Mouse (Mus musculus) liver, embryonic 15.5 days (tissue): ENCODE measurements at regions not wholly inside any gene's neighbourhood (a gene's known extent, or its start where the extent isn't known, plus 50 kb on each side); places are given as distances from the start of the nearest gene placed in this dataset.

ENCODE experiments used
- ATAC-seq: fragments of 200-750 bp; cut with Nextera tagmentation; 2 replicates; pipeline ENCODE4 v1.8.0; 2017; ENCODE audit warnings: moderate number of reproducible peaks, mild to moderate bottlenecking, moderate library complexity; ENCODE audit not compliant: insufficient read depth
- H3K27ac ChIP-seq: fragments of 300-500 bp; sonication (generic); replicated peaks from 2 replicates; pipeline ENCODE4 v1.5.1; 2015; ENCODE audit warnings: mild to moderate bottlenecking, inconsistent platforms
- H3K27me3 ChIP-seq: fragments of 300-500 bp; sonication (generic); 2 replicates; pipeline ENCODE4 v1.6.1; 2015; ENCODE audit warnings: mild to moderate bottlenecking, inconsistent platforms
- H3K36me3 ChIP-seq: fragments of 300-500 bp; sonication (generic); replicated peaks from 2 replicates; pipeline ENCODE4 v1.6.1; 2015; ENCODE audit warnings: moderate library complexity, mild to moderate bottlenecking, inconsistent platforms
- H3K4me1 ChIP-seq: fragments of 300-500 bp; sonication (generic); replicated peaks from 2 replicates; pipeline ENCODE4 v1.6.1; 2015; ENCODE audit warnings: inconsistent platforms
- H3K4me2 ChIP-seq: fragments of 300-500 bp; sonication (generic); 2 replicates; pipeline ENCODE4 v1.6.1; 2015; ENCODE audit warnings: moderate library complexity, mild to moderate bottlenecking, inconsistent platforms
- H3K4me3 ChIP-seq: fragments of 300-500 bp; sonication (generic); replicated peaks from 2 replicates; pipeline ENCODE4 v1.5.1; 2015; ENCODE audit warnings: mild to moderate bottlenecking, inconsistent platforms
- H3K9ac ChIP-seq: fragments of 300-500 bp; sonication (generic); 2 replicates; pipeline ENCODE4 v1.6.1; 2015; ENCODE audit warnings: moderate library complexity, mild to moderate bottlenecking, inconsistent platforms
- H3K9me3 ChIP-seq: fragments of 300-500 bp; sonication (generic); replicated peaks from 2 replicates; pipeline ENCODE4 v1.6.1; 2016; ENCODE audit warnings: inconsistent platforms
- WGBS: fragments of 180-500 bp; shearing (Covaris S2); methylation state at CpG from one replicate; pipeline ENCODE4 v1.1.7; 2015; ENCODE audit warnings: mixed read lengths; ENCODE audit not compliant: insufficient replicate concordance; 5-methylcytosine and 5-hydroxymethylcytosine counted together

- Histone ChIP-seq H3K9ac (no peak overlapping the region), H3K4me3 (no peak overlapping the region), H3K27ac (no peak overlapping the region), H3K4me2 (no peak overlapping the region), H3K27me3 (no peaks in the 10 kb centered on the region), H3K9me3 (no peaks in the 10 kb centered on the region), H3K36me3 (no peaks in the 10 kb centered on the region), H3K4me1 (no peaks in the 10 kb centered on the region)
- 53% methylated on average over 2 of the region's 2 CpGs for WGBS
- ATAC-seq, result no peak
Observed at GRCm38 (mm10) chr13:28465187-28465880, 208.0 kb downstream of the Gm11361 start.

- H3K4me2 ChIP-seq, result no peak overlapping the region
- no peaks in the 10 kb centered on the region for H3K9me3 ChIP-seq
- no peaks in the 10 kb centered on the region for H3K27me3 ChIP-seq
- ATAC-seq, result no peak
- H3K9ac ChIP-seq, result no peak overlapping the region
- H3K4me1 ChIP-seq, result no peaks in the 10 kb centered on the region
- no peak overlapping the region for H3K4me3 ChIP-seq
- WGBS, result 74% methylated on average over 10 of the region's 10 CpGs
- no peak overlapping the region for H3K27ac ChIP-seq
- no peaks in the 10 kb centered on the region for H3K36me3 ChIP-seq
Observed at GRCm38 (mm10) chr13:28461281-28461680, 204.0 kb downstream of the Gm11361 start.

GRCm38 (mm10) chr13:28457403-28457802 lies 200.1 kb downstream of the Gm11361 start:
- 50% methylated on average over 3 of the region's 3 CpGs for WGBS
- no peaks in the 10 kb centered on the region for H3K4me1 ChIP-seq
- H3K36me3 ChIP-seq, result no peaks in the 10 kb centered on the region
- H3K27ac ChIP-seq, result no peak overlapping the region
- H3K4me2 ChIP-seq, result no peak overlapping the region
- no peaks in the 10 kb centered on the region for H3K9me3 ChIP-seq
- H3K27me3 ChIP-seq, result no peaks in the 10 kb centered on the region
- H3K4me3 ChIP-seq, result no peak overlapping the region
- ATAC-seq, result no peak
- no peak overlapping the region for H3K9ac ChIP-seq

- ATAC-seq, result no peak
- Histone ChIP-seq H3K4me2 (no peak overlapping the region), H3K27me3 (no peaks in the 10 kb centered on the region), H3K4me3 (no peak overlapping the region), H3K27ac (no peak overlapping the region), H3K4me1 (no peaks in the 10 kb centered on the region), H3K36me3 (no peaks in the 10 kb centered on the region), H3K9me3 (no peaks in the 10 kb centered on the region), H3K9ac (no peak overlapping the region)
- 73% methylated on average over 3 of the region's 3 CpGs for WGBS
Observed at GRCm38 (mm10) chr13:28455878-28456277, 198.6 kb downstream of the Gm11361 start.

- Histone ChIP-seq H3K4me2 (no peak overlapping the region), H3K27ac (no peak overlapping the region), H3K4me1 (no peaks in the 10 kb centered on the region), H3K27me3 (no peaks in the 10 kb centered on the region), H3K4me3 (no peak overlapping the region), H3K9ac (no peak overlapping the region), H3K9me3 (no peaks in the 10 kb centered on the region), H3K36me3 (no peaks in the 10 kb centered on the region)
- no peak for ATAC-seq
- 65% methylated on average over 10 of the region's 10 CpGs for WGBS
Observed at GRCm38 (mm10) chr13:28455016-28455415, 197.7 kb downstream of the Gm11361 start.

- H3K27ac ChIP-seq, result no peak overlapping the region
- no peak for ATAC-seq
- H3K9me3 ChIP-seq, result no peaks in the 10 kb centered on the region
- H3K36me3 ChIP-seq, result no peaks in the 10 kb centered on the region
- H3K4me1 ChIP-seq, result no peaks in the 10 kb centered on the region
- 77% methylated on average over 14 of the region's 14 CpGs for WGBS
- H3K27me3 ChIP-seq, result no peaks in the 10 kb centered on the region
- H3K9ac ChIP-seq, result no peak overlapping the region
- no peak overlapping the region for H3K4me2 ChIP-seq
- H3K4me3 ChIP-seq, result no peak overlapping the region
Observed at GRCm38 (mm10) chr13:28450699-28451445, 193.5 kb downstream of the Gm11361 start.

- Histone ChIP-seq H3K4me3 (no peak overlapping the region), H3K9me3 (no peaks in the 10 kb centered on the region), H3K4me1 (no peaks in the 10 kb centered on the region), H3K27me3 (no peaks in the 10 kb centered on the region), H3K4me2 (no peak overlapping the region), H3K9ac (no peak overlapping the region), H3K36me3 (no peaks in the 10 kb centered on the region), H3K27ac (no peak overlapping the region)
- no peak for ATAC-seq
- WGBS, result 47% methylated on average over 1 of the region's 1 CpGs
Observed at GRCm38 (mm10) chr13:28449026-28449425, 191.7 kb downstream of the Gm11361 start.

- no peaks in the 10 kb centered on the region for H3K27me3 ChIP-seq
- H3K9ac ChIP-seq, result no peak overlapping the region
- no peak overlapping the region for H3K27ac ChIP-seq
- H3K4me2 ChIP-seq, result no peak overlapping the region
- no peaks in the 10 kb centered on the region for H3K9me3 ChIP-seq
- H3K4me3 ChIP-seq, result no peak overlapping the region
- no peaks in the 10 kb centered on the region for H3K36me3 ChIP-seq
- H3K4me1 ChIP-seq, result no peaks in the 10 kb centered on the region
- no peak for ATAC-seq
Observed at GRCm38 (mm10) chr13:28442250-28442649, 184.9 kb downstream of the Gm11361 start.

- no peak overlapping the region for H3K4me3 ChIP-seq
- no peaks in the 10 kb centered on the region for H3K36me3 ChIP-seq
- H3K4me1 ChIP-seq, result no peaks in the 10 kb centered on the region
- no peak overlapping the region for H3K27ac ChIP-seq
- H3K9ac ChIP-seq, result no peak overlapping the region
- H3K9me3 ChIP-seq, result no peaks in the 10 kb centered on the region
- 22% methylated on average over 2 of the region's 2 CpGs for WGBS
- no peak overlapping the region for H3K4me2 ChIP-seq
- ATAC-seq, result no peak
- no peaks in the 10 kb centered on the region for H3K27me3 ChIP-seq
Observed at GRCm38 (mm10) chr13:28433445-28433844, 176.1 kb downstream of the Gm11361 start.

- no peaks in the 10 kb centered on the region for H3K9me3 ChIP-seq
- no peak overlapping the region for H3K4me2 ChIP-seq
- H3K4me3 ChIP-seq, result no peak overlapping the region
- H3K9ac ChIP-seq, result no peak overlapping the region
- 68% methylated on average over 2 of the region's 2 CpGs for WGBS
- H3K36me3 ChIP-seq, result no peaks in the 10 kb centered on the region
- no peaks in the 10 kb centered on the region for H3K27me3 ChIP-seq
- no peak overlapping the region for H3K27ac ChIP-seq
- H3K4me1 ChIP-seq, result no peaks in the 10 kb centered on the region
- ATAC-seq, result no peak
Observed at GRCm38 (mm10) chr13:28432017-28432416, 174.7 kb downstream of the Gm11361 start.

- H3K27me3 ChIP-seq, result peaks cover 14% of the 10 kb centered on the region; the same call in 1 of the 2 replicates
- H3K36me3 ChIP-seq, result no peaks in the 10 kb centered on the region
- WGBS, result 49% methylated on average over 4 of the region's 4 CpGs
- H3K4me2 ChIP-seq, result no peak overlapping the region
- no peak for ATAC-seq
- H3K27ac ChIP-seq, result no peak overlapping the region
- H3K4me1 ChIP-seq, result no peaks in the 10 kb centered on the region
- H3K9me3 ChIP-seq, result no peaks in the 10 kb centered on the region
- H3K4me3 ChIP-seq, result no peak overlapping the region
- no peak overlapping the region for H3K9ac ChIP-seq
Observed at GRCm38 (mm10) chr13:28426085-28426484, 168.8 kb downstream of the Gm11361 start.
